Mouse (Mus musculus) liver, postnatal 0 days (tissue): ENCODE measurements around the gene Lmx1a. TPM values are rescaled to one million over a fixed set of nuclear protein-coding genes. Genes with fewer than 3 reads are reported as not detected.
A peak's percentile ranks its signal among the peaks of the same experiment; 100 is the strongest.

Experiments used
- ATAC-seq: fragments of 200-750 bp; cut with Nextera tagmentation; 2 replicates; pipeline ENCODE4 v1.8.0; 2017; ENCODE audit warnings: mild to moderate bottlenecking, moderate library complexity
- DNase-seq: peaks from one replicate; pipeline ENCODE4 v3.0.0-alpha.2; 2016
- H3K27ac ChIP-seq: fragments of 300-500 bp; sonication (generic); 2 replicates; pipeline ENCODE4 v1.5.1; 2014; ENCODE audit warnings: antibody characterized with exemption, moderate library complexity, mild to moderate bottlenecking, low read depth
- H3K27me3 ChIP-seq: fragments of 300-500 bp; sonication (generic); 2 replicates; pipeline ENCODE4 v1.6.1; 2014; ENCODE audit warnings: low read length, control low read depth, mixed read lengths; ENCODE audit not compliant: insufficient read depth
- H3K36me3 ChIP-seq: fragments of 300-500 bp; sonication (generic); replicated peaks from 2 replicates; pipeline ENCODE4 v1.6.1; 2014; ENCODE audit warnings: mild to moderate bottlenecking, control low read depth, low read length, moderate library complexity, mixed read lengths; ENCODE audit not compliant: insufficient read depth
- H3K4me1 ChIP-seq: fragments of 300-500 bp; sonication (generic); 2 replicates; pipeline ENCODE4 v1.6.1; 2014; ENCODE audit warnings: antibody characterized with exemption, mild to moderate bottlenecking, control low read depth; ENCODE audit not compliant: insufficient read depth
- H3K4me2 ChIP-seq: fragments of 300-500 bp; sonication (generic); 2 replicates; pipeline ENCODE4 v1.6.1; 2014; ENCODE audit warnings: low read depth, mild to moderate bottlenecking, low read length, moderate library complexity, mixed read lengths
- H3K4me3 ChIP-seq: fragments of 300-500 bp; sonication (generic); 2 replicates; pipeline ENCODE4 v1.5.1; 2014; ENCODE audit warnings: low read depth, low read length
- H3K9ac ChIP-seq: fragments of 300-500 bp; sonication (generic); replicated peaks from 2 replicates; pipeline ENCODE4 v1.6.1; 2014; ENCODE audit warnings: mild to moderate bottlenecking, moderate library complexity
- H3K9me3 ChIP-seq: fragments of 300-500 bp; sonication (generic); 2 replicates; pipeline ENCODE4 v1.6.1; 2016; ENCODE audit warnings: mild to moderate bottlenecking, control low read depth, low read length, mixed read lengths
- CTCF ChIP-seq: sonication (generic); IDR thresholded peaks from 2 replicates; pipeline ENCODE4 v1.5.1; 2016; ENCODE audit warnings: antibody characterized with exemption, low read depth
- EP300 ChIP-seq: IDR thresholded peaks from 2 replicates; pipeline ENCODE4 v1.6.1; 2016; ENCODE audit warnings: antibody characterized with exemption, low read depth, mild to moderate bottlenecking
- WGBS: fragments of 180-500 bp; shearing (Covaris S2); extraction: QIAGEN DNeasy Blood & Tissue Kit; methylation state at CpG from one replicate; pipeline ENCODE4 v1.1.7; 2014; ENCODE audit not compliant: insufficient replicate concordance; 5-methylcytosine and 5-hydroxymethylcytosine counted together
- polyA plus RNA-seq: library from polyadenylated mRNA; unstranded; fragments of >200 nt; fragmentation: Nextera tagmentation; extraction: Ambion mirVana; gene quantifications from 2 replicates; pipeline ENCODE4 v1.2.1, GENCODE M21; 2015

The Lmx1a gene
- polyA plus RNA-seq, 1 experiment from 2014 or later: not detected

- H3K27me3 ChIP-seq: peaks cover 22% of the 10 kb centered on the region
- no peak overlapping the region for H3K4me3 ChIP-seq
- WGBS: 5% methylated on average over 21 of the region's 21 CpGs
- H3K4me2 ChIP-seq: no peak overlapping the region
- no peak overlapping the region for H3K27ac ChIP-seq
- no peaks in the 10 kb centered on the region for H3K9me3 ChIP-seq
- no peak overlapping the region for H3K9ac ChIP-seq
- DNase-seq (no peak), ATAC-seq (no peak)
- TF ChIP-seq EP300 (no peak), CTCF (no peak)
- H3K36me3 ChIP-seq: no peaks in the 10 kb centered on the region
- no peaks in the 10 kb centered on the region for H3K4me1 ChIP-seq
Measured at GRCm38 (mm10) chr1:167660521-167661101, 28.4 kb upstream of the Lmx1a start.

GRCm38 (mm10) chr1:167661123-167661522 lies 27.9 kb upstream of the Lmx1a start:
- H3K4me2 ChIP-seq: no peak overlapping the region
- no peak overlapping the region for H3K27ac ChIP-seq
- 4% methylated on average over 19 of the region's 19 CpGs for WGBS
- no peaks in the 10 kb centered on the region for H3K9me3 ChIP-seq
- no peaks in the 10 kb centered on the region for H3K4me1 ChIP-seq
- DNase-seq: no peak
- H3K4me3 ChIP-seq: no peak overlapping the region
- TF ChIP-seq CTCF (no peak), EP300 (no peak)
- no peaks in the 10 kb centered on the region for H3K36me3 ChIP-seq
- no peak overlapping the region for H3K9ac ChIP-seq
- ATAC-seq: no peak
- peaks cover 22% of the 10 kb centered on the region for H3K27me3 ChIP-seq

- no peaks in the 10 kb centered on the region for H3K9me3 ChIP-seq
- WGBS: 63% methylated on average over 5 of the region's 5 CpGs
- DNase-seq: no peak
- TF ChIP-seq EP300 (no peak), CTCF (no peak)
- H3K27me3 ChIP-seq: peaks cover 22% of the 10 kb centered on the region
- H3K4me1 ChIP-seq: no peaks in the 10 kb centered on the region
- no peak for ATAC-seq
- H3K9ac ChIP-seq: no peak overlapping the region
- H3K4me2 ChIP-seq: no peak overlapping the region
- no peak overlapping the region for H3K27ac ChIP-seq
- no peaks in the 10 kb centered on the region for H3K36me3 ChIP-seq
- H3K4me3 ChIP-seq: no peak overlapping the region
Measured at GRCm38 (mm10) chr1:167663136-167663535, 25.9 kb upstream of the Lmx1a start.

GRCm38 (mm10) chr1:167669796-167670195 lies 19.2 kb upstream of the Lmx1a start:
- H3K27me3 ChIP-seq: peaks cover 15% of the 10 kb centered on the region; the same call in 1 of the 2 replicates
- peak; percentile 68 for DNase-seq

GRCm38 (mm10) chr1:167672433-167672987 lies 16.5 kb upstream of the Lmx1a start:
- H3K36me3 ChIP-seq: no peaks in the 10 kb centered on the region
- H3K4me2 ChIP-seq: no peak overlapping the region
- H3K9ac ChIP-seq: no peak overlapping the region
- TF ChIP-seq CTCF: no peak
- TF ChIP-seq EP300: no peak
- peaks cover 15% of the 10 kb centered on the region; the same call in 1 of the 2 replicates for H3K27me3 ChIP-seq
- ATAC-seq: no peak
- no peak overlapping the region for H3K4me3 ChIP-seq
- no peaks in the 10 kb centered on the region for H3K4me1 ChIP-seq
- DNase-seq: no peak
- no peaks in the 10 kb centered on the region for H3K9me3 ChIP-seq
- no peak overlapping the region for H3K27ac ChIP-seq
- 16% methylated on average over 17 of the region's 17 CpGs for WGBS

More at GRCm38 (mm10) chr1:167669796-167670195, 19.2 kb upstream of the Lmx1a start:
- Histone ChIP-seq H3K36me3 (no peaks in the 10 kb centered on the region), H3K27ac (no peak overlapping the region), H3K4me1 (no peaks in the 10 kb centered on the region), H3K4me3 (no peak overlapping the region), H3K9me3 (no peaks in the 10 kb centered on the region), H3K9ac (no peak overlapping the region), H3K4me2 (no peak overlapping the region)
- TF ChIP-seq EP300: no peak
- TF ChIP-seq CTCF: peak; percentile 85
- no peak for ATAC-seq
- WGBS: 29% methylated on average over 6 of the region's 6 CpGs

- no peaks in the 10 kb centered on the region for H3K4me1 ChIP-seq
- no peaks in the 10 kb centered on the region for H3K36me3 ChIP-seq
- no peak overlapping the region for H3K9ac ChIP-seq
- no peak overlapping the region for H3K27ac ChIP-seq
- H3K4me2 ChIP-seq: no peak overlapping the region
- DNase-seq (no peak), ATAC-seq (no peak)
- no peaks in the 10 kb centered on the region for H3K27me3 ChIP-seq
- 79% methylated on average over 6 of the region's 6 CpGs for WGBS
- no peak overlapping the region for H3K4me3 ChIP-seq
- H3K9me3 ChIP-seq: no peaks in the 10 kb centered on the region
- TF ChIP-seq EP300 (no peak), CTCF (no peak)
Measured at GRCm38 (mm10) chr1:167679061-167679460, 10.0 kb upstream of the Lmx1a start.

- Histone ChIP-seq H3K27me3 (peaks cover 71% of the 10 kb centered on the region), H3K9ac (no peak overlapping the region), H3K27ac (no peak overlapping the region), H3K4me1 (no peaks in the 10 kb centered on the region), H3K9me3 (no peaks in the 10 kb centered on the region), H3K36me3 (no peaks in the 10 kb centered on the region), H3K4me3 (no peak overlapping the region), H3K4me2 (no peak overlapping the region)
- TF ChIP-seq EP300 (no peak), CTCF (no peak)
- DNase-seq (no peak), ATAC-seq (no peak)
- WGBS: 3% methylated on average over 8 of the region's 8 CpGs
Measured at GRCm38 (mm10) chr1:167688001-167688346, 1.1 kb upstream of the Lmx1a start.
